22 mouse cellular contexts compared by ENCODE assay signal in genomic region chr1:92921496-92921895, GRCm38 (mm10). TPM values are rescaled to one million over a fixed set of nuclear protein-coding genes. Genes with fewer than 3 reads are reported as not detected.
"Had no signal": no experiment of that assay in that cellular context is flagged by ENCODE, and none has a peak within 500 bp of the region (broad histone marks: within the 10 kb centered on the region; RNA-seq: fewer than 3 reads in every experiment).

No protein-coding gene starts in this region.

- H3K9ac ChIP-seq: limb, embryonic 12.5 days; limb, embryonic 15.5 days; liver, embryonic 14.5 days; liver, postnatal 0 days; lung, embryonic 14.5 days; midbrain, embryonic 13.5 days; neural tube, embryonic 13.5 days had no signal

- H3K27me3 ChIP-seq: limb, embryonic 12.5 days; limb, embryonic 15.5 days; midbrain, embryonic 13.5 days; neural tube, embryonic 13.5 days had no signal

- H3K27ac ChIP-seq: limb, embryonic 12.5 days; limb, embryonic 15.5 days; liver, embryonic 14.5 days; midbrain, embryonic 10.5 days; neural tube, embryonic 13.5 days had no signal

- ATAC-seq: lung, postnatal 0 days; midbrain, embryonic 13.5 days; midbrain, embryonic 16.5 days had no signal

- H3K4me3 ChIP-seq: limb, embryonic 12.5 days; limb, embryonic 15.5 days; megakaryocyte, embryonic 14.5 days; midbrain, embryonic 10.5 days; midbrain, embryonic 13.5 days; myocyte; neural tube, embryonic 13.5 days had no signal

- H3K9me3 ChIP-seq: limb, embryonic 12.5 days; limb, embryonic 15.5 days; midbrain, embryonic 10.5 days; midbrain, embryonic 13.5 days; neural tube, embryonic 13.5 days had no signal

- H3K4me2 ChIP-seq: limb, embryonic 12.5 days; limb, embryonic 15.5 days; liver, embryonic 11.5 days; lung, embryonic 14.5 days; midbrain, embryonic 13.5 days; neural tube, embryonic 13.5 days had no signal

- DNase-seq: kidney, postnatal 14 days; kidney, postnatal 4 days; left cerebral cortex, postnatal 4 days; liver, postnatal 0 days; lung, embryonic 14.5 days; retina, postnatal 1 day; right cerebral cortex, postnatal 25 days; thymus, adult 2 months; thymus, postnatal 14 days; thymus, postnatal 4 days had no signal

- H3K4me1 ChIP-seq: limb, embryonic 12.5 days; limb, embryonic 15.5 days; midbrain, embryonic 10.5 days; midbrain, embryonic 13.5 days; neural tube, embryonic 13.5 days had no signal

RNA-seq across cellular contexts. Expression of gene Ankmy1, which starts 18.8 kb away (rescaled TPM):
- total RNA-seq: monocyte, adult 5-6 weeks had no signal
